Mouse (Mus musculus) layer of hippocampus, postnatal 36 days (tissue): ENCODE results near the gene Hand1. TPM values are rescaled to one million over a fixed set of nuclear protein-coding genes. Genes with fewer than 3 reads are reported as not detected.
A peak's percentile ranks its signal among the peaks of the same experiment; 100 is the strongest.
"Not testable (repeated sequence)": the region's sequence is repeated elsewhere in the genome, so short reads cannot be mapped to it uniquely, and the experiment has no call there.

Source experiments
- DNase-seq, 2 experiments: peaks; one replicate each; pipeline ENCODE4 v3.0.0; 2022
- total RNA-seq, 2 experiments: library from RNA; stranded (reverse); gene quantifications; 2 replicates each; pipeline ENCODE4 v1.2.3; 2021

Gene Hand1
- total RNA-seq, result not detected

DNA sequence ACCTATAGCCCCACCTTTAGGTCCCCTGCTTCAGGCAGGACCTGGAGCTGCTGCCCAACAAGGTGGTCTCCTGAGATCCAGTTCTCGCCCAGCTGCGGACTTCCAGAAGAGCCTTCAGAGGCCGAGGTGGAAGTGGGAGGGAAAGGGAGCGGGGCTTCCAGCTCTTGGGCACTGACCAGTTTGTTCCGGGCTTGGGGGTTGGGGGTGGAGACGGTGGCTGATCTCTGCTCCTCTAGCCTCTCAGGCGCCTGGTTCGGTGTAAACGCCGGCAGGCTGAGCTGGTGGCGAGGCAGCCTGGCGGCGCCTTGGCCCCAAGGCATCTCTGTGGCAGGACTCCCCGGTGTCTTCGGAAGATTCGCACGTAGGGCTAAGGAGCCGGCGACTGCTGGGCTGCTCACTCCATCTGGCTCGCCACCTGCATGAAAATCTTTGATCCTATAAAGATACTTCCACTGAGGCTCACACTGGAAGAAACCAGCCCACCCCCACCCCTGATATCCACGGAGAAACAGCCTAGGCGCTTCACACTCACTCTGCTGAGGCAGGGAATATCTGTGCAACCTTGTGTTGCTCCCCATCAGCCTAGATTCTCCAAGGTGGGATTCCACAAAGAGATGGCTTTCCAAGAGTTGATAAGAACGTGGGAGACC, at the start of gene Hand1:
Gene Hand1, minus strand, starts transcription at position 267 of the 650 bp plus-strand sequence.
- no peak for DNase-seq

DNA sequence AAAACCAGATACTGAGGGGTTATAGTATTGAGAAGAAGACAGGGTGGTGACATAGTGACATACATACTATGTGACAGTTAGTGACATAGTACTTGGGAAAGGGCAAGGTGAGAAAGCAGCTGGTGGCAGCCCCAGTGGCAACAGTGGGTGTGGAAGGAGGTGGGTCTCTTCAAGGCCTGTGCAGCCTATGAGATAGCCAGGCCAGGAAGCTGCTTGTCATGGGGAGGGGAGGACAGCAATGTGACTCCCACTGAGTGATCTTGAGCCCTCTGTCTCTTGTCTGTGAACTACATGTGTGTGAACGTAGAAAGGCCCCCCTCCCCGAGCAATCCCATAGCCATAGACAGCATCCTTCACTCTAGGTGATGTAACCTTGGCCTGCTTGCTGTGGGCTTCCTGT, 43.5 kb upstream of the Hand1 start:
- no peak for DNase-seq

DNA sequence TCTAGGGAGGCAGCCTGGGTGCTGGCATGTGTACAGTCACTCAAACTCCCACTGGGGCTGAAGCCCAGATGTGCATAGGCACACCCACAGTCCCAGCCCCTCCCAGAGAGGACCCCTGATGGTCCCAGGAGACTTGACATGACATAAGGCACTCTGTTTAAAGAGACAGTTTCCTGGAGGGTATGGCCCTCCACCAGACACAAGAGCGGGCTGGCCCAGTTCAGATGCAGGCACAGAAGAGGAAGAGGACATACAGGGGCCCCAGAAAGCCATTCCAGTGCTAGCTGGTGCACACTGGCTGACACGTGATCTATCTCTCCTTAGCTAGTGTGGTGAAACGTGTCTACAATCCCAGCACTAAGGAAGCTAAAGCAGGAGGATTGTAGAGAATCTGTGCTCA, 40.4 kb upstream of the Hand1 start:
- no peak for DNase-seq

DNA sequence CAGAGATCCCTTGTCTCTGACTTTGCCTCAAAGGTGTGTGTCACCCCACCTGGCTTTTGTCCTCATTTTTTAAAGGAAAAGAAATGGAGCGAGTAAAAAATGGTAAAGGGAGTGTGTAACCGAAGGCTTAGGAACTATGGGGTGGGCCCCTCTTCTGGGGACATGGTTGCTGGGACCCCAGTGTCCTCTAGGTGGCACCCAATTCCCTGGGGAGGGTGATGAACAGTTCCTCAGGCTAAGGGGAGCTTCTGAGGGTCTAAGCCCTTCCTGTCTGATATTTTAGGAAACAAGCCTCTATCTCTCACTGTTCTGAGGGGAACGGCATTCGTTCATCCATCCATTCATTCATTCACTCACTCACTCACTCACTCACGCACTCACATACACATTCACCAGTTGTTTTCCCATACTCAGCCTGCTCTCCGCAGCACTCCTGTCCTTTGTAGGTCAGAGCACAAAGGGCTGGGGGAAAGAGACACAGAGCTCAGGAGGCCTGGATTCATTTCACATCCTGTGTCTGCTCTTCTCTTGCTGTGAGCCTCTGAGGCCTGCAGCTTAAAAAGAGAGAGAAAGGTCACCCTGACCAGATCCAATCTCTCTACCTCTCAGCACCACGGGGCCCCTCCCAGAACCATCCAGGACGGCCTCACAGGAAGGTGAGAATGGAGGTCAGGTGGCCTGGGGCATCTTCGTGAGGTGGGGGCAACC, 36.3 kb upstream of the Hand1 start:
- DNase-seq, result peak in 1 of 2 experiments; percentile 15

DNA sequence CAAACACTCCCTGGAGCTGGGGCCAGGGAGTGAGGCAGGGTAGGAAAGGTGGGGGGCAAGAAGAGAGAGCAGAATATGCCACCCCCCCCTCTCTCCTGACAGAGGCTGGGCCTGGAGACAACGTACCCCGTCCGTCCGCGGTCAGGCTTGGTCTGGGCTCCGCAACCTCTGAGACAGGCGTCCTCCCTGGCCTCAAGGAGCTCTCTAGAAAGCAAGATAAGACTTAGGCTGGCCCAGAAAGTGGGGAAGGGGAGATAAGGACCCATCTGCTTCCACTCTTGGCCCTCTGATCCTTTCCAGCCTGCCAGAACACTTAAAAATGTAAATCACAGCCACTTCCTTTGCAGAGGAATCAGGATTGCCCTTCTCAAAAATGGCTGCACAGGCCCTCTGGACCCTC, 33.8 kb upstream of the Hand1 start:
- no peak for DNase-seq

DNA sequence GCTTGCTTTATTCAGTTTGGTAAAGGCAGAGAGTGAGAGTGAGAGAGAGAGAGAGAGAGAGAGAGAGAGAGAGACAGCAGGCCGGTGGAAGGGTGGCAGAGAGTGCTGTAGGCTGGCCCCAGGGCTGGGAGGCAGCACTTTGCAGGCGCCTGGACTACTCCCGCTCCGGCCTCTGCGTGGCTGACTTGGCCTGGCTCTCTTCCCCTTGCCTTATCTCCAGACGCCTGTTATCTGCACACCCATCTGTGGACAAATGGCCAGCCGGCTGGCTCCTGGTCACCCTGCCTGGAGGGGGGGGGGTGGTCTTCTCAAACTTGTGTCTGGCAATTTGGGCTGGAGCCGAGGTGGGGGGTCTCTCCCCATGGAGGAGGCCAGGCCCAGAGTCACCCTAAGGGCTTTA, 32.0 kb upstream of the Hand1 start:
- DNase-seq, result no peak

DNA sequence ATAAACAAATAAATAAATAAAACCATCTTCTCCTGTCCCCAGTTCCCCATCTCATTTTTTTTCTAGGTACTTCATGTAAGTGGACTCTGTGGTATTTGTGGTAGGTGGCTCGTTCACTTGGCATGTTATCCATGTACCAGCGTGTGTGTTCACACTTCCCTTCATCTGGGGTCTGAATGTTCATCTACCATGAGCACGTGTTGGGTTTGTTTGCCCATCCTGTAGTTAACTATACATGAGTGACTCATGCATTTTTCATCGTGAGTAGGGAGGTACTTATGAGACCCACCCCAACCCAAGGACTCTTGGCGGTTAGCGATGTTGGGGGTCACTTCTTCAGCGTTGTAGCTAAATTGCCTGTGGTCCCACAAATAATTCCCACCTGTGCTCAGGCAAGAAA, 29.5 kb upstream of the Hand1 start:
- DNase-seq, result no peak

DNA sequence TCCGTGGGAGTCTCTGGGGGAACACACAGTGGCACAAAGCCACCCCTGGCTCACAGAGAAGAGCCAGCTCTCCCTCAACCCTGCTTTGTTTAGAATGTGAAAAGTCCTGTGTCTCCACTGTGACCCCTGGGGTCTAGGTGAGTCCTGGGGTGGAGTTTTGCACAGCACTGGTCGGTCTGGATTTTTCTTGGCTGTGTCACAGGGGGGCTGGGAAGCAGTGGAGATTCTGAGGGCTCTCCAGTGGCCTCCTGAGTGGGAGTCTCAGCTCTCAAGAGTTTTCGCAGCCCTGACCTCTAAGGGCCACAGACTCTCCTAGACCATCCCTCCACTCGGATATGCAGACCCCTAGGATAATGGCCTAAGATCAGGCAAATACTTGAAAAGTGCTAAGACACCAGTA, 25.1 kb upstream of the Hand1 start:
- DNase-seq, result no peak

DNA sequence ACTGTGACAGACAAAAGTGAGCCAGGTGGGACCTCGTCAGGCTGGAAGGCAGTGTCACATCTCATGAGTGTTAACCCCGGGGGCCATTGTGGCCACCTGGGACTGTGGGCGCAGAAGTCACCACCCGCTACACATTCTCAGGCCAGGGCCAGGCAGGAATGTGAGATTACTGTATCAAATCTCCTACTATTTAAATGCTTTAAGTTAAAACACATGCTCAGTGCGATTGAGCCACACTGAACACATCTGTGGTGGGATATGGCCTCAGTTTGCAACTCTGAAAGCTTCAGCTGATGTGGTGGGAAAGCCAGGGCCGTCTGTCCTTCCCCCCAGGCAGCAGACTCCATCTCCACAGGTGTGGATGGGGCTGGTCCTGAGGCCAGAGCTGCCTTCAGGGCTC, 21.0 kb upstream of the Hand1 start:
- no peak for DNase-seq

DNA sequence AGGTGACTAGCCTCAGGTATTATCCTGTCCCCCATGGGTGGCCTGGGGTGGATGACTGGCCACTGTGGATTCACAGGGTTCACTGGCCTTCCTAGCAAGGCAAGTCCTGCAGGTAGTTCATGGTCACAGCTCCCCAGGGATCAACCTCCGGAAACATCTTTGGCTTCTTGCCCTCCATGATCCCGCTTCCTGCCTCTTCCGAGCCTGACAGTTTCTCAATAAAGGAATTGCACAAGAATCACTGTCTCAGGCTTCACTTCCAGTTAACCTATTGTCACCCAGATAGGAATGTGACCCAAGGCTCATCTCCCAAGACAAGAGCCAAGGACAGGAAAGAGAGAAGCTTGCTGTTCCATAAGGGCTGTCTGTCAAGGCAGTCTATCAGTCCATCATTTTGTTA, 18.3 kb upstream of the Hand1 start:
- DNase-seq, result no peak

DNA sequence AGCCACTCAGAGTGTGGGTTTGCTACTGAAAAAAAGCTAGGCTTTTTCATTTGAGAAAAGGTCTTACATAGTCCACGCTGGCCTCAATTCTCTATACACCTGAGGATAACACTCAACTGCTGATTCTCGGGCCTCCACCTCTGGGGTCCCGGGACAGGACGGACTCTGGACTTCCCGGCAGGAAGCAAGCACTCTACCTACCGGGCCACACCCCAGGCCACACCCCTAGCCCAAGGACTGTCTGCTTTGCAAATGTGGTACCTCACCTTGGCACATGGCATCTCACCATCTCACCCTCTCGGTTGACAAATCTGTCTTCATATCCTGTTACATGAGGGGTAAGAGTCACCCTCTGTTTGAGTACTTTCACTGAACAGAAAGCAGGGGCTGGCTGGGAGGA, 17.7 kb upstream of the Hand1 start:
- no peak for DNase-seq

DNA sequence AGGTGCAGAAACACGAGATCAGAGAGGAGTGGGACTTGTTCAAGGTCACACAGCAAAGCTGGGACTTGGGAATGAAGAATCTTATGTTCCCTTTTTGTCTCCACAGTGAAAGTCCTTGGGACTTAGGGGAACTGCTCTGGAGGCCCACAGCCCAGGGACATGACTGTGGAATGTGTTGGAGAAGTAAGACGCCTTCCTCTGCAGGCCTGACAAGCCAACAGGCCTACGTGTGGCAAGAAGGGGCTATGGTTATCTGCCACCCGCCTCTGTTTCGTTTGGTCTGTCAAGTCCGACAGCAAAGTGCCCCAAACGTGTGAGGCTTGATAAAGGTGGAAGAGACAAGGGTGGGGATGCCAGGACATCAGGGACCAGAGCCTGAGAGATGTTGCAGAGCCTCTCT, 14.8 kb upstream of the Hand1 start:
- DNase-seq, result no peak

DNA sequence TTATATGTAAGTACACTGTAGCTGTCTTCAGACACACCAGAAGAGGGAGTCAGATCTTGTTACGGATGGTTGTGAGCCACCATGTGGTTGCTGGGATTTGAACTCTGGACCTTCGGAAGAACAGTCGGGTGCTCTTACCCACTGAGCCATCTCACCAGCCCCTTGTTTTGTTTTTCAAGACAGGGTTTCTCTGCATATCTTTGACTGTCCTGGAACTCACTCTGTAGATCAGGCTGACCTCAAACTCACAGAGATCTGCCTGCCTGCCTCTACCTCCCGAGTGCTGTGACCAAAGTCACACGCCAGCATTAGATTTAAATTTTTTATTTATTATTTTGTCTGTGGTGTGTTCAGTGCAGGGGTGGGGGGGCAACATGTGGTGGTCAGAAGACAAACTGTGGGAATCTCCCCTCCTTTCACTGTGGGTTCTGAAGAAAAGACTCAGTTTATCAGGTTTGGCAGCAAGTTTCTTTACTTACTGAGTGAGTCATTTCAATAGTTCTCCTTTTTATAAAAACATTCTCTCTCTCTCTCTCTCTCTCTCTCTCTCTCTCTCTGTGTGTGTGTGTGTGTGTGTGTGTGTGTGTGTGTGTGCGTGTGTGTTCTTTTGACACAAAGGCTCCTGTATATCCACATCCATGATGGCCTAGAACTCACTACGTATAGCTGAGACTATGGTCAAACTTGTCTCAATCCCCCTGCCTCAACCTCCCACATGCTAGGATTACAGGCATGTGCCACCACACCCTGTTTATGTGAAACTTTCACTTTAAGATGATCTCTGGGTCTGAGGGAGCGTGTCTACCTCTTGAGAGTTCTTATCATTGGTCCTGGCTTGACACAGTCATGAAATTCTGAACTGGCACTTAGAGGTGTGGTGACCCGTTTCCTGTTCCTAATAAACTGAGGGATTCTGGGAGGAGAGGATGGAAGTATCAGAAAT, 14.1 kb upstream of the Hand1 start:
- not testable (repeated sequence) for DNase-seq

DNA sequence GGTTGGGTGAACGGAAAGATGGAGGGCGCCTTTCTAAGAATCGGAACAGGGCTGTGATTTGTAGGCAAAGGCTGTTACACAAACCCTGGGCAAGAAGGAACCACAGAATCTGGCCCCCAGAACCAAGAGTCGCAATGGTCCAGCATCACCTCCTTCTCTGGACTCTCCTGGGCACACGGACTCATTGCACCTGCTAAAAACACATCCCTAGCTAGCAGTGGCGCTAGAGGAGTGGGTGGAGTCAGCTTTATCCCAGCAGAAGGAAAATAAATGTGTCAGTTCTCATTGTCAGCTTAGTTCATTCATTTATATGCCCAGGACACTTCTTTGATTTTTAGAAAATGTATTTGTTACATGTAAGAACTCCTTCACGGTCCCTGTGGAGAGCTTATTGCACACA, 8.8 kb upstream of the Hand1 start:
- no peak for DNase-seq

DNA sequence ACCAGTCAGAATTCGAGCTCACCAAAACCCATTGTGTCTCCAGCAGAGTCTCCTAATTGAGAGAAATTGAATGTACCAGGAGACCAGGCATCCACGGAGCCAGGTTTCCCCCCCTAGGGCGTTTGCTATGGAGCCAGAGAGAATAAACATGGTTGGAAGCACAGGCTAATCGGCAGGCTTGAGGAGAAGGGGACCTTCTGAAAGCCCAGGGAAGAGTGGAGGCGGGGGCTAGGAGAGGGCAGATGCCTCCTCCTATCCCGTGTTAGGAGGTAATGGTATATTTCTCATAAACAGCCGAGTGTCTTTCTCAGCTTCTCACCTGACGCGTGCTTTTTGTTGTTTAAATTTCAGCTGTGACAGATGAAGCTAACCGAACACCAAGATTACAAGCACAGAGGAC, 8.4 kb upstream of the Hand1 start:
- no peak for DNase-seq

DNA sequence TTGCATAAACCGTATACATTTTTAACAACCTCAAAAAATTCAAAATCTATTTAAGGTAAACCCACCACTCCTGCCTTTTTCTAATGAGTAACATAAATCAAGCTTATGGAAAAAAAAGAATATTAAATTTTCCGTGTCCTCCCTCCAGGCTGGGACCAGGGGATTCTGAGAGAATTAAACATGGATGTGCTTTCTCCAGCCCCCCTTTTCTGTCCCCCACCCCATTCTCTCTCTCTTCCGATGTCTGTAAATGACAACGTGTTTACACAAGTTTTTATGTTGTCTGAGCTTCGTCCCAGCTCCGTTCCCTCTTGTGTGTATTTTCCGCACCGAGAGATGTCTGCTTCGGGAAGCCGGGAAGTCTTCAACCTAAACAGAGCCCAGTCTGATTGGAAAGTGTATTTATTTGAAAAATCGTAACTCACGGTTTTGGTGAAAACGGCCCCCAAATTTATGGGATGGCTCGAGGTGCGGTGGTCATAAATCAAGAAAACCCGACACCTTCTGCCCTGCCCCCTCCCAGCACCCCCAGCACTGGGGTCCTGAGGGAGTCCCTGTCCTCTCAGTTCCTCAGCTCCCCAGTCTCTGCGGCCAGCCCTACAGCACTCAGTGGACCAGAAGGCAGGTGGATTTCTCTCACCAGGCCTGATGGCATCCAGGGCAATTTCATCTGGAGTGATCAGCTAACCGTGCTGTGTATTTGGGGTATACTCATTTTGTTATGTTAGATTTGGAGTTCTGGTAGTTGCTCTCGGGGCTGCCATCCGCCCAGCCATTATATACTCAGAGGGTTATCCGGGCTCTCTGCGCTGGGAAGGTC, 5.5 kb upstream of the Hand1 start:
- DNase-seq, result no peak

DNA sequence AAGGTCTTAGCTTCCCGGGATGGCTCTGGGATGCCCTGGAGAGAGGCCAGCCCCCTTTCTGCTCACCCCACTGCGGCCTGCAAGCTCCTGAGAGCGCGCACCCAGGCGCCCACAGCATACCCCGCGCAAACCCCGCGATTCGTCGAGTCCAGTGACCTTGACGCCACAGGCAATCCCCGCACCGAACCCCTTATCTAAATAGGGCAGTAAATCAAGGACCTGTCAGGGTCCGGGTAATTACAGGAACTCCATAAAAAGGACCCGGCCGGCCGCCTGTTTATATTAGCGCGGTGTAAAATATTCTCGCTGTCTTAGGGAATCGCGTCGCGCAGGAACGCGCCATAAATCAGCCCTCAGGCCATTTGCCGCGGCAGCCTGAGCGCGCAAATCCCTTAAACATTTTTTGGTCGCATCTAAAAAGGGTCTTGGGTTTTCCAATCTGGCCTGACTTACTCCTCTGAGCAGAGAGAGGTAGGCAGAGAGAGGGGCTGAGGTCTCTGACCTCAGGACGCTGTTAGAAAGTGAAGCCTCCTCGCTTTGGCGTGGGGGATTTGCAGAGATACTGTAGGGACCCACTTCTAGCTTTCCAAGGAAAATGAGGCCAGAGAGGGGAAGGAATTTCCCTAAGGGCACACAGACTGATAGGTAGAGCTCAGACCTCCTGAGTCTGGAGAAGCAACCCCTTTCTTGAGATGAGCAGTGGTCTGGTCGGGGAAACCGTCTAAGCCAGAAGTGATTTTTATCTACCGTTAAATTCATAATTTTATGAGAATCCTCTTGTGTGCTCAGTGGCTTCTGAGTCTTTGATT, 4.5 kb upstream of the Hand1 start:
- DNase-seq, result no peak

DNA sequence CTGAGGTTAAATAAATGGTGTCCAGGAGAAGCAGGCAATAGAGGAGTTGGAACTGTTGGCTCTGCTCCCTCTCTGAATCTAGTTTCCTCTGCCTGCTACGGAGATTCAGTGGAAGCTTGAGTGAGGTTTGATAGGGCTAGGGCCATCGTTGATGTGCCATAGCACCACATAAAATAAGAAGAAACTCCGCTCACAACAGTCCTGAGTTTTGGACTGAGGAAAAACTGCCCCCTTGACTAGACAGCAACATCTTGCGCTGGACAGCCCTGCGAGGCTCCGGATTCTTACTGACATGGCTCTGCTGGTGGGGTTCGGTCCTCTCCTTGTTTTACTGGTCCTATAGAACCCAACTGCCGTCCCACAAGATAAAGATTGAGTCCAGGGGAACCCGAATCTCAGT, 3.8 kb upstream of the Hand1 start:
- DNase-seq, result no peak

DNA sequence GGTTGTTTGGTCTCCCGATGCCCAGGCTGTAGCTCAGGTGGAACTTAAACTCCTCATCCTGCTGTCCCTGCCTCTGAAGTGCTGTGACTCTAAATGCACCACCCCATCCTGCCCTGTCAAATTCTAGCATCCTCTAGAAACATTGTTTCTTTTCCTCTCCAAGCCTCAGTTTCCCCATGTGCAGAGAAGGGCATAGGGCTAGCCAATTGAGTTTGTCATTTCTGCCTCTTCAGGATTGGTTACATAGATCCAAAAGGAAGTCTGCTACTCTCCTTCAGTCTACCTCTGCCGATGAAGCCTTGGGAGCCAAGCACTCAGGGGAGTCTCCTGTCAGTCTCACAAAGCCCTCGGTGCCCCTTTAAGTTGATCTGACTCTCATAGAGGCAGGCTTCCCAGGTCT, 3.3 kb upstream of the Hand1 start:
- no peak for DNase-seq

DNA sequence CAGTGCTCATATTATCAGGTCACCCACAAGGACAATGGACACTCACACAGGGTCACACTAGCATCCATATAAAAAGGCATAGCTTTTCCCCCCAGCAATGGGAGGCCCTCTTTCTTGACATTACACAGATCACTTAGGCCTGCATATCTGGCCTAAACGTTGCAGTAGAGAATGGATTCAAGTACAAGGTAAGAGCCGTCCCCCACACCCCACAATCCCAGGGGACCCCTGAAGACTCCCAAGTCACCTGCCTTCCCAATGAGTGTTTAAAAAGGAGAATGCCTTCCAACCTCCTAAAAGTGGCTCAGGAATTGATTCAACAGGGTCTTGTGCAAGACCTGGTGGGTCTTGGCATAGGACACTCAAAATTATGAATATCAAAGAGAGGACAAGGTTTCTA, 2.7 kb upstream of the Hand1 start:
- DNase-seq, result no peak

DNA sequence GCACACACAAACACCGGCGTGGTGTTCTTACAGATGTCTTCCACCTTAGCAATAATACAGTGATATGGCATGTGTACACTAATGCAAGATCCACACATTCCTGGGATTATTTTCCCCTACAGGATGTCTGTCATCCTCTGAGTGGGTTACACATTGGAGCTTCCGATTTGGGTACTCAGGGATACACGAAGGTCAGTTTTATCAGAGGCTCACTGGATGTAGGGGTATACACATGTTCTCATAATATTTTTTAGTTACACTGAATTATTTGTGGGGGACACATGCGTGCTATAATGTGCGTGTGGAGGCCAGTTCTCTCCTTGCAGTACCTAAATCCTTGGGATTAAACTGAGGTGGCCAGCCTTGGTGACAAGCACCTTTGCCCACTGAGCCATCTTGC, 1.4 kb upstream of the Hand1 start:
- no peak for DNase-seq
